Mouse (Mus musculus): Measurements from ENCODE around the gene Acnat1.
"Not testable (repeated sequence)": the region's sequence is repeated elsewhere in the genome, so short reads cannot be mapped to it uniquely, and the experiment has no call there.

The Acnat1 gene

DNA sequence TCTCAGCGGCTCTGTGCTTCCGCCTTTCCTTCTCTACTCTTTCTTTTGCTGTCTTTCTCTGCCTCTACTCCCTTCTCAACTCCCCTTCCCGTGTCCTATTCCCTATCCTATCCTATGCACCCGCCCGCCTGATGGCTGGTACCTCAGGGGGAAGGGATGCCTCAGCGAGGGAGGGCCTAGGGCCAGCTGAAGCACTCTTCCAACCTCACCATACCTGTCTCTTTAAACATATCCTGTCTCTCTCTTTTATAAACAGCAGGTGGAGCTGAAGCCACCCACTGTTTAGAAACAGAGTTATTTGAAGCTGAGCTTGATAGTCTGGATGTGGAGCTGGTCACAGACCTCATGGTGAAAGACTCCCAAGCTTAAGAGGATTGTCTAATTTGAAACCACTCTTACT, 6.4 kb downstream of the Acnat1 start:
- no peak for DNase-seq (ENCODE audit: inconsistent age in 2 of 2, low spot score in 1 of 2)

DNA sequence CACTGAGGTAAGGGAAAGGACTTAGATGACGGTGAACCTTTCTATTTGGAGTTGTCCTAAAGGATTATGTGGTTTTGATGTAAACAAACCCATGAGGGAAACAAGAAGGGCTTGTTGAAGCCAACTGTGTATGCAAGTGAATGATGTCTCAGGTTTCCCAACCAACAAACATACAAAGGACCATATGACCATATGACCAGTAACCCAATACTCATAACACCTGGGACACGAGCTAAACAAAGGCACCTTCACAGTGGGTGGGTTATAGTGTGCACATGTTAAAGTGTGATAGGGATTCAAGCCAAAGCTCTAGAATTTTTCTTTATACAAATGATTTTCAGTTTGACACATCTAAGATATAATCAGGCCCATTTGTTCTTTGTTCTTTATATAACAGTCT, 17.5 kb downstream of the Acnat1 start:
- no peak for DNase-seq (ENCODE audit: inconsistent age in 2 of 2, low spot score in 1 of 2)

DNA sequence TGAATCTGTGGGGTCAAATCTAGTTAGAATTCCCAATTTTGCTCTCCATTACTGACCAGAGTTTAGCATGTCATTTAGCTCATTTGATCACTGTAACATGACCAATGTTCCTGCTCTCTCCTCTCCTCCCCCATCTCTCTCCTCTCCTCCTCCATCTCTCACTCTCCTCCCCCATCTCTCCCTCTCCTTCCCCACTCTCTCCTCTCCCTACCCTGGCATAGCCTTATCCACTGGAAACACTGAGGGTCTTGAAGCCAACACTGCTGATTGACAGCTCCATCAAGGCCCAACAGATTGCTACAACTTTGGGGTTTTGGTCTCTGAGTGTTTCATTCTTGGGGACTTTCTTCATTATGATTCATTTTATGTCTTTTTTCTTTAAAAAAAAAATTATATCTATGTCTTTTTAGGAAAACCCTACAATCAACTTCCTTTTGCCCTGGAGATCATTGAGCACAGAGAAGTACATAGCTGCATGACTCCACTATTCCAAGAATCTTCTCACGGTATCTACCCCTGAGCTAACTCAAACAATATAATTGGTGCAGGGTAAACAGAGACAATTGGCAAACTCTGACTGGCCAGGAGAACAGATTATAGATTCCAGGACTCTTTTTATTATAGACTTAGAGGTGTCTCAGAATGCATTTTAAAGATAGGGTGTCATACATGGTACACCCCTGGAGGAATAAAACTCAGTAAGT, 21.7 kb downstream of the Acnat1 start:
- DNase-seq (ENCODE audit: inconsistent age in 2 of 2, low spot score in 1 of 2) = no peak

DNA sequence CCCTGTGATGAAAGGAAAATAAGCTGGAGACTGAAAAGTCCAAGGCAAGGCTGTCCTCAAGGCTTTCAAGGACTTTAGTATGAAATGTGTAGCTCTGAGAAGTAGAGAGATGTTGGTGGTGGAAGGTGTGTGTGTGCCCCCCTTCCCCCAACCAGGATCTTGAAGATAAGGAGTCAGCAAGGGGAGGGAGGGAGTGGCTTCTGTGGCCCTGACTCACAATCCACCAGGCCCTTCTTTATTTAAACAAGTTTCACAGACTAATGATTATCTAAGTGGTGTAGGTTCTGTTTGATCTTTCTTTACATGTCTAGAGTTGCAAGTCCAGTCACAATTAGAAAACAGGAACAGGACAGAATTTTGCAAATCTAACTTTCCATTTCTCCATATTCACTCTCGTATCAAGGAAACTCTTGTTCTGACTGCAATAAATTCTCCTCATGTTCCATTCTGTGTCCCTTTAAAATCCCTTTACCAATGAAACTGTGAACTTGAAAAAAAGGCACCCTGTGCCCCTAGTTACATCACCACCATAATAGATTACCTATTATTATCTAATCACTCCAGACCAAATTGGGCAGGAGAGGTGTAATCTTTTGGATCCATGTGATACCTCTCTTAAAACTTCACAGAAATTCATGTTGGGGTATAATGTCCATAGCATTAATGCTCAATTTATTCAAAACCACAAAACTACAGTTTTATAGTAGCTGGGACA, 22.4 kb downstream of the Acnat1 start:
- DNase-seq (ENCODE audit: inconsistent age in 2 of 2, low spot score in 1 of 2) = not testable (repeated sequence)

DNA sequence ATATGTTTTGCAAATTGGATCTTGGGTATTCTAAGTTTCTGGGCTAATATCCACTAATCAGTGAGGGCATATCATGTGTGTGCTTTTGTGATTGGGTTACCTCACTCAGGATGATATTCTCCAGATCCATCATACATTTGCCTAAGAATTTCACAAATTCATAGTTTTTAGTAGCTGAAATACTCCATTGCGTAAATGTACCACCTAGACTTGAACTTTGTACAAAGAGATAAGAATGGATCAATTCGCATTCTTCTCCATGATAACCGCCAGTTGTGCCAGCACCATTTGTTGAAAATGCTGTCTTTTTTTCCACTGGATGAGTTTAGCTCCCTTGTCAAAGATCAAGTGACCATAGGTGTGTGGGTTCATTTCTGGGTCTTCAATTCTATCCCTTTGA, 36.7 kb downstream of the Acnat1 start:
- not testable (repeated sequence) for DNase-seq (ENCODE audit: inconsistent age in 2 of 2, low spot score in 1 of 2)

DNA sequence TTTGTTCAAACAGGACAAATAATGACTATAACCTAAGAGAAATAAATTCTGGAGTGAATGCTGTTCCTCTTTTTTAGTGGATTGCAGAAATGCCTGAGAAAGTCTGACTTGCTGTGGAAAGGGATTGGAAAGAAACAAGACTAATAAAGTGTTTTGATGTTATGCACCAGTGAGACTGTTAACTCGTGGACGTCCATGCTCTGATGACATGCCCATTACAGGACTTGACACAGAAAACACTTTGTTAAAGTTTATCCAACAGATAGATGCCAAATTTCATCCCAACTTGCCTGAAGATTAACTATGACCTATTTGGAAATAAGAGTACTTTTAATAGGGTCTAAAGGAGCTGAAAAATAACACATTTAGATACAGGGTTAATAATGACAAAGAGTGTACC, 63.6 kb downstream of the Acnat1 start:
- not testable (repeated sequence) for DNase-seq (ENCODE audit: inconsistent age in 2 of 2, low spot score in 1 of 2)

DNA sequence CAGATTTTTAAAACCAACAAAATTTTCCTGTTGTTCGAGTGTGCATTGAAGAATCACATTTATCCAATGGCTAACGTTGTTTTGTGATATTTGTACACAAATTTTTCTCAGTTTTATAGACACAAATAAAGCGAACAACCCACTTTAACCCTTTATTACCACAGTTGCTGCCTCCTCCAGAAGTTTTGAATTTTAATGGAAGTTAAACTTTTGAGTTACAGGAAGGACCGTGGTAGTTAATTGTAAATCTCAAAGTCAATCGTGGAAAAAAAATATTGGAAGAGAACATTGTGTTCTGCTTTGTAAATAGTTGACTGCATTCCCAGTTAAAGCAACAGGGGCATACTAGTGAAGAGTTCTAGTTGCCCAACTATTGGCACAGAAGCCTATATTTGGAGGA, 65.8 kb downstream of the Acnat1 start, which contains the start of gene Acnat2:
TSS of gene Acnat2 (minus strand) at position 195 of the 400 bp plus-strand sequence.
- not testable (repeated sequence) for DNase-seq (ENCODE audit: inconsistent age in 2 of 2, low spot score in 1 of 2)
